Mouse (Mus musculus): ENCODE measurements around the gene Kcnk1.
A peak's percentile ranks its signal among the peaks of the same experiment; 100 is the strongest.

The Kcnk1 gene

GRCm38 (mm10) chr8:125996980-125997379 is 2.0 kb downstream of the Kcnk1 start:
- no peak for DNase-seq

DNA sequence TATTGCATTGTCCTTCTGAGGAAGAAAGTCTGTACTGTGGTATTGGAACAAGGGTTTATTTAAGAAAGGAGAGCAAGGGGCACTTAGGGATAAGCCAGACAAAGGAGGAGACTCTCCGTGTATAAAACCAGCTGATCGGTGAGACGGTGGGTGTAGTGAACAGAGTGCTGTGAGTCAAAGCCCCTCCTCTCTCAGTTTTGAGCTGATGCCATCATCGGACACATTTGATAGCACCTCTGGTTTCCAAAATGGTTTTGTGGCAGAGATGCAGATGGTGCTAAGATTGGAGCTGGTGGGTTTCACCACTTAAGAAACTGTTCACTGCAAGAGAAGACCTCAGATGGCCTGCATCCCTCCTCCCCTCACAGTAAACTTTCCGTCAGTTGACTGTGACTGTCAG is 2.6 kb downstream of the Kcnk1 start:
- no peak for DNase-seq

GRCm38 (mm10) chr8:125999842-126000395 is 4.9 kb downstream of the Kcnk1 start:
- no peak for DNase-seq

- no peak for DNase-seq
Observed at GRCm38 (mm10) chr8:126003546-126003945, 8.6 kb downstream of the Kcnk1 start.

DNA sequence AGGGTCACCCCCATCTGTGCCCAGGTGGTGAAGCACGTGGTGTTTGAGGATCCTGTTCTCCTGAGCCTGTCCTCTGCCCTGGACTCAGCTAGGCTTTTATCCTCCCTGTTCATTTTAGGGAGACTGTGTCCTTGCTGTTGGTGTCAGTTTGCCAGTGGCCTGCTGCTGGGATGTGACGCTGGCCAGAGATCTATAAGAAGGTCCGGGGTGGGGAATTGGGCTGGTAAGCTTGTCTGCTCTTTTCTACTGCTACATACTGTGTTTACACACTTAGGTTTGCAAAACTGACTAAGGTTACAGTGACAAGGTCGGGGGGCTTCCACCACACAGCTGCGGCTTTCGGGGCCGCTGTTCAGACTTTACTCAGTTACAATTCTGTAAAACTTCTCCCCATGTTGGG is 10.0 kb downstream of the Kcnk1 start:
- DNase-seq = no peak

GRCm38 (mm10) chr8:126006310-126006990 is 11.5 kb downstream of the Kcnk1 start:
- peak; percentile 56 for DNase-seq

DNA sequence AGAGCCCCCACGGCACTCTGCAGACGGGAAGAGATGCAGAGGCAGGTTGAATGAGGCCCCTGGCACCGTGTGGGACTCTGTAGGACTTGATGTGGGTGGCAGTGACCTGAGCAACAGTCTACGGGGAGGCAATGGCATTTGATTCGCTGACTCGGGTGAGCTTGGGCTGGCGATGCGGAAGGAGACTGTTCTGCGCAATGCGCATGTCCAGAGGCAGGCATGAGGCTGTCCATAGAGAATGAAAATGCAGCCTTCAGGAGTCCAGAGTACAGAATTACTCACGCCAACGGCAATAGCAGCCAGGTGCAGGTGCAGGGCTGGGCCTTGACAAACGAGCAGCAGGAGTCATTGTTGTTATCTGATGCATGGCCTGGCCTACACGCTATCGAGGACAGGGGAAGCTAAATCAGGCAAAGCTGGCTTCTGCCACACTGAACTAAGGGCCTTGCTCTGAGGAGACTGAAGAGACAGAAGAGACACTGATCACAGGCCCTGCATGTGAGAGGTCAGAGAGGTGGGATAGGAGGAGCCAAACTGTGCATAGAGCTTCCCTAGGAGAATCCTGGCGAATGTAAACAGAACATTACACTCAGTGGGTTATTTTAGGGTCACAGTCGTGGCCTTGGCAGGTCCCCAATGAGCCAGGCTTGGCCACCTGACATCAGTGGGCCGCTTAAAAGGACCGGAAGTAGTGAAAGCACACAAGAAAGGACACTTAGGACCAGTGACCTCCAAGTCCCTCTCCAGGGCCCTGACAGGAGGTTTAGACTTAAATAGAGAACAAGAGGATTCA is 12.8 kb downstream of the Kcnk1 start:
- DNase-seq = peak; percentile 58

DNA sequence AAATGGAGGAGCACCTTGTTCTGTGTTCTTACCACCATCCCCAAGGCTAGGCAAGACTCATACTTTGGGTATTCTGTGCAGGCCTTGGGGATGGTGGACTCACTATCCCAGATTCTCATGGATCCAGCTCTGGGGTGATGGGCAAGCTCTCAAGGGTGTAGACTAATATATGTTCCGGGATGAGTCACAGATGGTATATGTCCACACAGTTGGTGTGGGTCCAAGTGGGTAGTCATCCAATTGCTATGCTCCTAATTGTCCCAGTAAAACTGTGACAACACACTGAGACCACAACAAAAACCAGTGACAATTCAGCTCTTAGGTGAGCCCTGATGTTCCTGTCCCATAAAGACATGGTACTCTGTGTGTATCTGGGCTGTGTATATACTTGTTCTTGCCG is 14.0 kb downstream of the Kcnk1 start:
- no peak for DNase-seq

DNA sequence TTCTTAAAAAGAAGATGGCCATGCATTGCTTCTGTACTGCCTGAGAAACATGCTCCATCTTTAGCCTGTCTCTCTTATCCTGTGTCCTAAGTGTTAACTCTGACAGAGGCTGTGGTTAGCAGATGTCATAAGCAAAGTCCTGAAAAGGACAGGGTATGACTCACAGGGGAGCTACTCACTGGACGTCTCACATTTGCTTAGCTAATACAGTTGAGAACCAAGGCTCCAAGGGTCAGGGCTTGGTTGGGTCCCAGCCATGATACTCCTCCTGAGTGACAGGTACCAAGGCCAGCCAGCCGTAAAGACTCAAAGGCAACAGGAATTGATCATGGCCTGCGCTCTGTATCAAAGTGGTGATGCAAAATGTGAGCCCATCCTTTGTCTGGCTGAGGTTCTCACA is 15.9 kb downstream of the Kcnk1 start:
- no peak for DNase-seq

- no peak for DNase-seq
Observed at GRCm38 (mm10) chr8:126012334-126012733, 17.4 kb downstream of the Kcnk1 start.

DNA sequence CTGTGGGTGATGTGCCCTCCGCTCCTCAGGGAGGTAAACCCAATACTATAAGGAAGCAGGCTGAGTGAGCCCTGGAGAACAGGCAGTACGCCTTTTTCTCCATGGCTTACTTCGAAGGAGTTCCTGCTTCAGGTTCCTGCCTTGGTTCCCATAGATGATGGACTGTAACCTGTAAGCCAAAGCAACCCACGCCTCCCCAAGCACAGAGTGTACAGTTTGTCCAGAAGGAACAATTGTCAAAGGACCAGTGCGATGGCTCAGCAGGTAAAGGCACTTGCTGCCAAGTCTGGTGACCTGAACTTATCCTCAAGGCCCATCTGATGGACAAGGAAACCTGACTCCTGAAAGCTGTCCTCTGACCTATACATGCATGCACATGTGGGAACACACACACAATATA is 18.7 kb downstream of the Kcnk1 start:
- no peak for DNase-seq

DNA sequence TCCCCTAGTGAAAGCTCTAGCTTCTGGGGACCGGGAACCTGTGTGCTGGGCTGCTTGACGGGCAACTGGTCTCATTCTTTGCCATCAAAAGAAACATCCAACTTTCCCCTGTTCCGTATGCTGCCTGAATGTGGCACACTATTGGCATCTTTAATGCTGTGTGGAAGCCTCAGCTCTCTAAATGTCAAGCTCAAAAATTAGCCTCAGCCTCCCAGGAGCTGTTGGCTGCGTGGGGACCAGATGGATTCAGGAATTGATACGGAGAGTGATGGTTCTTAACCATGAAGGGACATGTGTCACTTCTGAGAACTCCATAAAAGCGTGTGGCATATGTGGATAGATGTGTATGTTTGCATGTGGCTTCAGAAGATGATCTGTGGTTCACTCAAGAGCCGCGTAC is 27.0 kb downstream of the Kcnk1 start:
- DNase-seq = no peak

GRCm38 (mm10) chr8:126023706-126024305 is 28.8 kb downstream of the Kcnk1 start:
- DNase-seq = no peak

GRCm38 (mm10) chr8:126024891-126025290 is 29.9 kb downstream of the Kcnk1 start:
- no peak for DNase-seq

- no peak for DNase-seq
Observed at GRCm38 (mm10) chr8:126026121-126026520, 31.2 kb downstream of the Kcnk1 start.

- no peak for DNase-seq
Observed at GRCm38 (mm10) chr8:126026584-126026983, 31.6 kb downstream of the Kcnk1 start.

DNA sequence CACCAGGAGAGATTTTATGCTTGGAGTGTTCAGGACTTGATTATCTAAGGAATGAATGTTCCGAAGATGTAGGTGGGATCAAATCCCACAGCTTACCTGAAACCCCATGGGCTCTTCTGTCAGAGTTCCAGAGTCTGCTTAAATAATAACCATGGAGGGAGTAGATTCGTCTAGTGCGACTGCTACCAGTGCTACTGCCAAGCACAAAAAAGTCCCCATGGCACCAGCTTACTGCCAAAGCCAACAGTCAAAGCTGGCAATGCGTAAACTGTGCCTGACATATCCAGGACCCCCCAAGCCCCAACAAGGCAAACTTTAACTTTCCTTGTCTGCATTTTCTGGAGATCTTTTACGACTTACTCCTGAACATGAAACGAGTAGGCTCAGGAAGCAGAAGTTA is 32.5 kb downstream of the Kcnk1 start:
- no peak for DNase-seq

GRCm38 (mm10) chr8:126028941-126029340 is 34.0 kb downstream of the Kcnk1 start:
- DNase-seq = no peak

DNA sequence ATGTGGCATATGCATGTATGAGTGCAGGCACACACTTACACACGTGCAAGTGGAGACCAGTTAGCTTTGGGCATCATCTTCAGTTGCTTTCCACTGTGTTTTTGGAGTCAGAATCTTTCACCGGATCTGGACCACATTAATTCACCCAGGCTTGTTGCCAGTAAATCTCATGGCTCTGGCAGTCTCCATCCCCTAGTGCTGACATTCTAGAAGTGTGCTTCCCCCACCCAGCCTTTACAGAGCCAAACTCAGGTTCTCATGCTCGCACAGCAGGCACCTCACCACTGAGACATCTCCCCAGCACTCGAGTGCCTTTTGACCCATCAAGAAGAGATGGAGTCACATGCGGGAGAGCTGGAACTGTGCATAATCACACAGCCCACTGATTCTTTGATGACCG is 37.8 kb downstream of the Kcnk1 start:
- no peak for DNase-seq

- DNase-seq = peak; percentile 46
Observed at GRCm38 (mm10) chr8:126035046-126035445, 40.1 kb downstream of the Kcnk1 start.

DNA sequence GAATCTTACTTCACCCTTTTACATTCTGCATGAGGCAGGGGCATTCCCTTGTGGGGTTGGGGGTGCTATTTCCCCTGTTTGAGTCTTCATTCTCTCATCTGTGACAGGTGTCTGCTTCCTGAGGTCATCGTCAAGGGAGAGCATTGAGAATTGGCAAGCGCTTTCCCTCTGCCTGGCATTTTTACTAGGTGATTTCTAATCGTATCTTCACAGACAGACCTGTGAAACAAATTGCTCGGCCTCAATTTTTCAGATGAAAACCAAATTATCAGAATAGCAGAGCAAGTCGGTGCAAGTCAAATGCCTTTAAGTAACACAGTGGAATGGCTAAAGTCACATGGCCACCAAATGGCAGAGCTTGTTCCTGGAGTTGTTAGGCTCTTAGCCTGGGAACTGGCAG is 41.4 kb downstream of the Kcnk1 start:
- no peak for DNase-seq

DNA sequence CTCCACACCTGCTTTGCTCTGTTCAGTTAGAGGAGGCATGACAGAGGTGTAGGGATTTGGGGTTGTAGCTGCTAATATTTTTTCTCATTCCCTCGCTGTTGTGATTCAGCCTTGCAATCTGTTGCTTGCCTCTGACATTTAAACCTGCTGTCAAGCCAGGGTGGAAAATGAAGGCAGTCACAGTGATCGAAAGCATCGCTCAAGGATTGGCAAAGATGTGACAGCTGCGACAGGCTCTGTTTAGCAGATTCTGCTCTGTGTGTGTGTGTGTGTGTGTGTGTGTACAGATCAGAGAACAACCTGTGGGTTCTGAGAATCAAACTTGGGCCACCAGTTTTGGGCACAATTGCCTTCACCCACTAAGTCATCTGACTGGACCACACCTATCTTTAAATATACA is 50.8 kb downstream of the Kcnk1 start:
- no peak for DNase-seq

DNA sequence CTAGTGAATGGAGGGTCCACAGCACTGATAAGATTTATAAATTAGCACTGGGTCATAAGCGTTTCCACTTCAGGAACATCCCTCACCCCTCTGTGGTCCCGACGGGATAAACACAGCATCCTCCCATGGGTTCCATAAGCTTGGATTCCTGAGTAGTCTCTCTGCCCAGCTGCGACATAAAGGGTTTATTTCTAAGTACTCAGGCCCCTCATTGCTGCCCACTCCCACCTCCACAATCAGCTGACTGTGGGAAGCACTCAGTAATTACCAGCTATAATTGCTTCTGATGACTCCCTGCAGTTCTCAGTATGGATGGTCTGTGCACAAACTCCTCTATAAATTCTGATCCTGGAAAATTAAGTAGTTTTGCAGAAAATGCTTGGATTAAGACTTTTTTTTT is 58.9 kb downstream of the Kcnk1 start:
- DNase-seq = peak; percentile 68

- DNase-seq = no peak
Observed at GRCm38 (mm10) chr8:126058876-126059275, 63.9 kb downstream of the Kcnk1 start.

Data from retina, postnatal 1 day (tissue).